Mouse (Mus musculus): ENCODE measurements at regions not wholly inside any gene's neighbourhood (a gene's known extent, or its start where the extent isn't known, plus 50 kb on each side); places are given as distances from the start of the nearest gene placed in this dataset.

- TF ChIP-seq MAFK (IDR thresholded peaks at IDR 0.05; ENCODE audit: insufficient replicate concordance, low read length): no peak
- no peak for TF ChIP-seq MEF2A (IDR thresholded peaks at IDR 0.05; ENCODE audit: borderline replicate concordance, low read depth, low read length)
- TF ChIP-seq CTCF (conservative IDR thresholded peaks at IDR 0.05 in 1 of 2, IDR thresholded peaks at IDR 0.05 in 1 of 2; ENCODE audit: low read depth in 2 of 2, low read length in 2 of 2): no peak
- no peak for TF ChIP-seq NELFE (IDR thresholded peaks at IDR 0.05; ENCODE audit: low read depth, low read length)
- TF ChIP-seq USF1 (IDR thresholded peaks at IDR 0.05; ENCODE audit: low read depth, low read length): no peak
Observed at GRCm38 (mm10) chr4:94005818-94006217, 550.5 kb upstream of the Gm10306 start.
